Mouse (Mus musculus) brain, embryonic 14.5 days (tissue): ENCODE results near the gene Entpd3.

Experiments used
- CTCF ChIP-seq: fragments of 200-500 bp; IDR thresholded peaks from 2 replicates; pipeline ENCODE4 v1.5.1; 2012; ENCODE audit warnings: inconsistent platforms, mild to moderate bottlenecking, moderate library complexity, borderline replicate concordance; ENCODE audit not compliant: insufficient read depth, insufficient read length; ENCODE audit errors: extremely low read depth
- POLR2A ChIP-seq: fragments of 200-500 bp; IDR thresholded peaks from 2 replicates; pipeline ENCODE4 v1.6.1; 2012; ENCODE audit warnings: mild to moderate bottlenecking, inconsistent platforms, borderline replicate concordance; ENCODE audit not compliant: poor library complexity, insufficient read depth, insufficient read length, severe bottlenecking; ENCODE audit errors: extremely low read depth

DNA sequence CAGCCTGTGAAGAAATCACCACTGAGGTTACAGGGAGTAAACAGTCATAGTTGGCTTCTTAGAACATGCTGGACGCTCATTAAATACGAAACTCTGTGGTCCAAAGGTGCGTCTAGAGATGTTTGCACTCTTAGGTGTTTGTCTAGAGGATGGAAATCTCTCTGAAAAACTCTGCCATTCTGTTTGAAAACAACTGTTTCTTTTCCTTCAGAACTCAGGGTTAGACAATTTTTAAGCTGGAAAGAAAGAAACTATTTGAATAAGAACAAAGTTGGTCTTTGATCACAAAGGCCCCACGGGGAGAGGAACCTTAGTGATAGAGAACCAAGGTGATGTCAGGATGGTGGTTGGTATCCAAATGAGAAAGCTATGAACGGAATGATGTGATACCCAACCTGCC lies 9.1 kb upstream of the Entpd3 start:
- TF ChIP-seq CTCF, result no peak
- TF ChIP-seq POLR2A, result no peak
